Comparison of ENCODE assay signal across 10 mouse cellular contexts in the genomic region with DNA sequence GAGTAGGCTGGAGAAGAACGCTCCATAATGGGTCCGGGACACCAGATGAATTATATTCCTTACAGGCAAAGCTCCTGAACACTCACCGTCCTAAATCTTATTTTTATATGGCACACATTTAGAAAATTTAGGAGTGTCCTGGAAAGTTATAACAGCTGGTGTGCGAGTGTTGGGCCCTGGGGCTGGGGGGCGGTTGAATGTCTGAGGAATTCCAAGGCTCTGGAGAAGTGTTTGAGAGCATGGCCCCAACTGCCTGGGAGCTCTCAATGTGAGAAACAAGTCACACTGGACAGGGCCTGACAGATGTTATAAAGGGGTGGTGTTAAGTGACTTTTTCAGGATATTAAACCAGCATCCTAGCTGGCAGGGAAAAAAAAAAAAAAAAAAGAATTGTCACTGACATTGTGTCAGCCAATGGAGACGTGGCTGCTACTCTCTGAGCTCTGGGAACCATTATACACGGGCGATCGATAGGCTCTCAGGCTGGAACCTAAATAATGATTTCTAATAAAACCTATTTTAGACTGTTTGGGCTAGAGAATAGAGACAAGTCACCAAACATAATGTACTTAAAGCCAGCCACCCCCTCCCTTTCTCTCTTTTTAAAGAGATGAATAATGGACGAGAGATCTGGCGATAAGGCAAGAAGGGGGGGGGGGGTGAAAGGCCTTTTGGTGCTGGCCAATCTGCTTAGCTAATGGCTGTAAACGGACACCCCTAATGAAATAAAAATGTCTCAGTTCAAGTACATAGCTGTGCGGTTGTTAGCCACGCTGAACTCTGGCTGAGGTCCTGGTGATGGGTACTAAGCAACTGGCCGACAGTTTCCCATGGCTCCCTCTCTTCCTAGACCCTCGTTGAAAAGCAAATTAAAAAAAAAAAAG.
DNase-seq lines count a peak whose midpoint lies in the region; ATAC-seq lines count a peak whose summit lies in the region.
"Had no signal": no experiment of that assay in that cellular context is flagged by ENCODE, and none has a peak within 500 bp of the region (broad histone marks: within the 10 kb centered on the region; RNA-seq: fewer than 3 reads in every experiment).

No protein-coding gene starts in this region.

- no peak overlapping the region for H3K9ac ChIP-seq in heart, embryonic 13.5 days
- H3K9ac ChIP-seq in midbrain, embryonic 12.5 days (replicated peaks), result no peak overlapping the region
- H3K9ac ChIP-seq: heart, embryonic 15.5 days had no signal

- no peak for ATAC-seq in heart, embryonic 13.5 days (ENCODE audit: extremely low read depth, insufficient number of reproducible peaks, low FRiP score, low TSS enrichment)
- peak; percentile 76 for ATAC-seq in midbrain, embryonic 12.5 days (ENCODE audit: low FRiP score, low read depth)
- ATAC-seq: Patski had no signal

- no peaks in the 10 kb centered on the region for H3K27me3 ChIP-seq in heart, embryonic 13.5 days (replicated peaks)
- H3K27me3 ChIP-seq in hindbrain, embryonic 10.5 days (ENCODE audit: insufficient read depth, poor library complexity, severe bottlenecking), result no peaks in the 10 kb centered on the region
- no peaks in the 10 kb centered on the region for H3K27me3 ChIP-seq in midbrain, embryonic 12.5 days
- H3K27me3 ChIP-seq: heart, embryonic 15.5 days; Patski had no signal

- H3K4me2 ChIP-seq in heart, embryonic 13.5 days, result 0 out of 2 replicates have a peak overlapping the region, but pooled peaks have one; percentile 31
- H3K4me2 ChIP-seq in midbrain, embryonic 12.5 days (replicated peaks), result peak overlapping the region; percentile 32

- DNase-seq in heart, adult 8-10 months (ENCODE audit: low spot score), result no peak
- peak; percentile 23 for DNase-seq in embryo, embryonic 11.5 days (ENCODE audit: low read depth, low spot score)
- peak; percentile 15 for DNase-seq in hindbrain, embryonic 10.5 days (ENCODE audit: low spot score)
- DNase-seq in urinary bladder, adult 2 months (ENCODE audit: low spot score), result no peak
- no peak for DNase-seq in adrenal gland, postnatal 36 days
- DNase-seq in thymus, adult 18-20 months, result no peak

- H3K4me3 ChIP-seq in heart, embryonic 13.5 days, result no peak overlapping the region
- peak overlapping the region; percentile 24; the same call in 1 of the 2 replicates for H3K4me3 ChIP-seq in hindbrain, embryonic 10.5 days
- H3K4me3 ChIP-seq in midbrain, embryonic 12.5 days, result peak overlapping the region; percentile 12; the same call in 1 of the 2 replicates
- H3K4me3 ChIP-seq: heart, embryonic 15.5 days had no signal

- WGBS in heart, embryonic 13.5 days, result 71% methylated on average over 16 of the region's 16 CpGs
- WGBS in hindbrain, embryonic 10.5 days, result 63% methylated on average over 16 of the region's 16 CpGs
- WGBS in midbrain, embryonic 12.5 days, result 51% methylated on average over 16 of the region's 16 CpGs

- H3K36me3 ChIP-seq in heart, embryonic 13.5 days, result no peaks in the 10 kb centered on the region
- H3K36me3 ChIP-seq in hindbrain, embryonic 10.5 days, result no peaks in the 10 kb centered on the region
- no peaks in the 10 kb centered on the region for H3K36me3 ChIP-seq in midbrain, embryonic 12.5 days
- H3K36me3 ChIP-seq: heart, embryonic 15.5 days had no signal

- H3K9me3 ChIP-seq in heart, embryonic 13.5 days, result no peaks in the 10 kb centered on the region
- no peaks in the 10 kb centered on the region for H3K9me3 ChIP-seq in hindbrain, embryonic 10.5 days
- no peaks in the 10 kb centered on the region for H3K9me3 ChIP-seq in midbrain, embryonic 12.5 days
- H3K9me3 ChIP-seq: heart, embryonic 15.5 days had no signal

- no peaks in the 10 kb centered on the region for H3K4me1 ChIP-seq in heart, embryonic 13.5 days
- peaks cover 17% of the 10 kb centered on the region; the same call in 1 of the 2 replicates for H3K4me1 ChIP-seq in hindbrain, embryonic 10.5 days (replicated peaks)
- peaks cover 4% of the 10 kb centered on the region; the same call in 1 of the 2 replicates for H3K4me1 ChIP-seq in midbrain, embryonic 12.5 days
- H3K4me1 ChIP-seq: heart, embryonic 15.5 days had no signal

- no peak overlapping the region for H3K27ac ChIP-seq in heart, embryonic 13.5 days (replicated peaks)
- peak overlapping the region; percentile 70 for H3K27ac ChIP-seq in hindbrain, embryonic 10.5 days
- no peak overlapping the region for H3K27ac ChIP-seq in midbrain, embryonic 12.5 days (replicated peaks)
- H3K27ac ChIP-seq: heart, embryonic 15.5 days had no signal

Comparison
In these comparisons a context has a peak if more than half of its experiments do, and no peak if none do; other contexts are left out.
1. DNase-seq: peak in embryo, embryonic 11.5 days (single experiment) and hindbrain, embryonic 10.5 days (single experiment); none in heart, adult 8-10 months (single experiment), urinary bladder, adult 2 months (single experiment), adrenal gland, postnatal 36 days (0 of 2) and thymus, adult 18-20 months (0 of 2).